Mouse (Mus musculus) forebrain, embryonic 10.5 days (tissue): Measurements from ENCODE around the gene Ccdc170. TPM values are rescaled to one million over a fixed set of nuclear protein-coding genes. Genes with fewer than 3 reads are reported as not detected.
"Not testable (repeated sequence)": the region's sequence is repeated elsewhere in the genome, so short reads cannot be mapped to it uniquely, and the experiment has no call there.

ENCODE experiments used
- DNase-seq: peaks from one replicate; pipeline ENCODE4 v3.0.0-alpha.2; 2017; ENCODE audit warnings: low spot score; ENCODE audit errors: extremely low spot score
- H3K27ac ChIP-seq: fragments of 300-500 bp; sonication (generic); 2 replicates; pipeline ENCODE4 v1.5.1; 2016; ENCODE audit warnings: mild to moderate bottlenecking
- H3K27me3 ChIP-seq: fragments of 300-500 bp; sonication (generic); 2 replicates; pipeline ENCODE4 v1.6.1; 2016; ENCODE audit warnings: mild to moderate bottlenecking; ENCODE audit not compliant: poor library complexity, severe bottlenecking
- H3K36me3 ChIP-seq: fragments of 300-500 bp; sonication (generic); replicated peaks from 2 replicates; pipeline ENCODE4 v1.6.1; 2016; ENCODE audit warnings: mild to moderate bottlenecking, moderate library complexity
- H3K4me1 ChIP-seq: fragments of 300-500 bp; sonication (generic); 2 replicates; pipeline ENCODE4 v1.6.1; 2016
- H3K4me3 ChIP-seq: fragments of 300-500 bp; sonication (generic); 2 replicates; pipeline ENCODE4 v1.5.1; 2016; ENCODE audit warnings: mild to moderate bottlenecking, moderate library complexity
- H3K9me3 ChIP-seq: fragments of 300-500 bp; sonication (generic); 2 replicates; pipeline ENCODE4 v1.6.1; 2016; ENCODE audit warnings: mild to moderate bottlenecking, moderate library complexity
- WGBS: fragments of 180-500 bp; shearing (Covaris S2); methylation state at CpG from one replicate; pipeline ENCODE4 v1.1.7; 2016; 5-methylcytosine and 5-hydroxymethylcytosine counted together
- polyA plus RNA-seq: library from polyadenylated mRNA; unstranded; fragments of >200 nt; fragmentation: Nextera tagmentation; extraction: Ambion mirVana; gene quantifications from 2 replicates; pipeline ENCODE4 v1.2.1, GENCODE M21; 2016

Gene Ccdc170
- polyA plus RNA-seq, result not detected in 2 replicates

GRCm38 (mm10) chr10:4482355-4482754 lies at the start of gene Ccdc170:
Gene Ccdc170 (plus strand): TSS chr10:4482502.
- peaks cover 9% of the 10 kb centered on the region for H3K4me1 ChIP-seq
- H3K4me3 ChIP-seq, result peak within 1 kb of the TSS; percentile 12; the same call in 1 of the 2 replicates
- H3K27me3 ChIP-seq, result no peaks in the 10 kb centered on the region
- 32% methylated on average over 11 of the region's 11 CpGs for WGBS
- no peak for DNase-seq
- peak within 1 kb of the TSS; percentile 65; the same call in 1 of the 2 replicates for H3K27ac ChIP-seq
- no peaks in the 10 kb centered on the region for H3K36me3 ChIP-seq
- H3K9me3 ChIP-seq, result no peaks in the 10 kb centered on the region

- WGBS, result 12% methylated on average over 19 of the region's 19 CpGs
Observed at GRCm38 (mm10) chr10:4432996-4433755, 49.1 kb upstream of the Ccdc170 start.

GRCm38 (mm10) chr10:4433871-4434270 lies 48.4 kb upstream of the Ccdc170 start:
- Histone ChIP-seq H3K36me3 (peaks cover 41% of the 10 kb centered on the region), H3K4me3 (peak overlapping the region; percentile 68; the same call in 1 of the 2 replicates), H3K4me1 (peaks cover 20% of the 10 kb centered on the region)
- 93% methylated on average over 2 of the region's 2 CpGs for WGBS
- DNase-seq, H3K27me3 ChIP-seq, H3K9me3 ChIP-seq, H3K27ac ChIP-seq: not testable (repeated sequence)

More at GRCm38 (mm10) chr10:4432996-4433755, 49.1 kb upstream of the Ccdc170 start:
- Histone ChIP-seq H3K4me3 (peak overlapping the region; percentile 68), H3K4me1 (peaks cover 20% of the 10 kb centered on the region), H3K27me3 (no peaks in the 10 kb centered on the region), H3K36me3 (peaks cover 40% of the 10 kb centered on the region), H3K27ac (peak overlapping the region; percentile 91), H3K9me3 (no peaks in the 10 kb centered on the region)
- no peak for DNase-seq

GRCm38 (mm10) chr10:4435416-4435815 lies 46.9 kb upstream of the Ccdc170 start:
- Histone ChIP-seq H3K9me3 (no peaks in the 10 kb centered on the region), H3K27me3 (no peaks in the 10 kb centered on the region), H3K4me3 (no peak overlapping the region), H3K36me3 (peaks cover 56% of the 10 kb centered on the region), H3K27ac (no peak overlapping the region), H3K4me1 (peaks cover 20% of the 10 kb centered on the region)
- DNase-seq, result no peak
- WGBS, result 84% methylated on average over 3 of the region's 3 CpGs

GRCm38 (mm10) chr10:4456409-4456808 lies 25.9 kb upstream of the Ccdc170 start:
- WGBS, result 83% methylated on average over 4 of the region's 4 CpGs

GRCm38 (mm10) chr10:4460201-4460600 lies 22.1 kb upstream of the Ccdc170 start:
- no peaks in the 10 kb centered on the region for H3K4me1 ChIP-seq
- H3K4me3 ChIP-seq, result no peak overlapping the region
- no peaks in the 10 kb centered on the region for H3K27me3 ChIP-seq
- 97% methylated on average over 2 of the region's 2 CpGs for WGBS
- peaks cover 9% of the 10 kb centered on the region for H3K36me3 ChIP-seq
- H3K9me3 ChIP-seq, result no peaks in the 10 kb centered on the region
- DNase-seq, result no peak
- no peak overlapping the region for H3K27ac ChIP-seq

More at GRCm38 (mm10) chr10:4456409-4456808, 25.9 kb upstream of the Ccdc170 start:
- peaks cover 43% of the 10 kb centered on the region for H3K36me3 ChIP-seq
- no peak overlapping the region for H3K27ac ChIP-seq
- no peak overlapping the region for H3K4me3 ChIP-seq
- DNase-seq, result no peak
- no peaks in the 10 kb centered on the region for H3K9me3 ChIP-seq
- H3K27me3 ChIP-seq, result no peaks in the 10 kb centered on the region
- no peaks in the 10 kb centered on the region for H3K4me1 ChIP-seq

GRCm38 (mm10) chr10:4465799-4466198 lies 16.5 kb upstream of the Ccdc170 start:
- DNase-seq, result no peak
- Histone ChIP-seq H3K27me3 (no peaks in the 10 kb centered on the region), H3K4me1 (no peaks in the 10 kb centered on the region), H3K9me3 (no peaks in the 10 kb centered on the region), H3K27ac (no peak overlapping the region), H3K4me3 (no peak overlapping the region), H3K36me3 (no peaks in the 10 kb centered on the region)
- 84% methylated on average over 7 of the region's 7 CpGs for WGBS

GRCm38 (mm10) chr10:4469406-4469805 lies 12.9 kb upstream of the Ccdc170 start:
- Histone ChIP-seq H3K9me3 (no peaks in the 10 kb centered on the region), H3K27me3 (no peaks in the 10 kb centered on the region), H3K36me3 (no peaks in the 10 kb centered on the region), H3K27ac (no peak overlapping the region), H3K4me1 (no peaks in the 10 kb centered on the region), H3K4me3 (no peak overlapping the region)
- DNase-seq, result no peak
- WGBS, result 83% methylated on average over 3 of the region's 3 CpGs

GRCm38 (mm10) chr10:4473591-4473993 lies 8.7 kb upstream of the Ccdc170 start:
- no peaks in the 10 kb centered on the region for H3K36me3 ChIP-seq
- 93% methylated on average over 11 of the region's 11 CpGs for WGBS
- DNase-seq, result no peak
- no peak overlapping the region for H3K27ac ChIP-seq
- no peaks in the 10 kb centered on the region for H3K9me3 ChIP-seq
- H3K4me1 ChIP-seq, result no peaks in the 10 kb centered on the region
- no peak overlapping the region for H3K4me3 ChIP-seq
- H3K27me3 ChIP-seq, result no peaks in the 10 kb centered on the region

GRCm38 (mm10) chr10:4475431-4475830 lies 6.9 kb upstream of the Ccdc170 start:
- H3K36me3 ChIP-seq, result no peaks in the 10 kb centered on the region
- no peak overlapping the region for H3K4me3 ChIP-seq
- H3K27ac ChIP-seq, result no peak overlapping the region
- H3K4me1 ChIP-seq, result no peaks in the 10 kb centered on the region
- H3K9me3 ChIP-seq, result no peaks in the 10 kb centered on the region
- WGBS, result 86% methylated on average over 3 of the region's 3 CpGs
- H3K27me3 ChIP-seq, result no peaks in the 10 kb centered on the region
- no peak for DNase-seq

GRCm38 (mm10) chr10:4476604-4477003 lies 5.7 kb upstream of the Ccdc170 start:
- H3K4me3 ChIP-seq, result no peak overlapping the region
- no peaks in the 10 kb centered on the region for H3K27me3 ChIP-seq
- no peaks in the 10 kb centered on the region for H3K36me3 ChIP-seq
- no peaks in the 10 kb centered on the region for H3K4me1 ChIP-seq
- WGBS, result 96% methylated on average over 5 of the region's 5 CpGs
- no peak overlapping the region for H3K27ac ChIP-seq
- H3K9me3 ChIP-seq, result no peaks in the 10 kb centered on the region
- DNase-seq, result no peak

- WGBS, result 89% methylated on average over 3 of the region's 3 CpGs
- H3K4me3 ChIP-seq, result no peak overlapping the region
- no peaks in the 10 kb centered on the region for H3K36me3 ChIP-seq
- H3K27ac ChIP-seq, result no peak overlapping the region
- peaks cover 9% of the 10 kb centered on the region for H3K4me1 ChIP-seq
- DNase-seq, result no peak
- no peaks in the 10 kb centered on the region for H3K27me3 ChIP-seq
- H3K9me3 ChIP-seq, result no peaks in the 10 kb centered on the region
Observed at GRCm38 (mm10) chr10:4480929-4481328, 1.4 kb upstream of the Ccdc170 start.

- no peak for DNase-seq
- Histone ChIP-seq H3K27me3 (no peaks in the 10 kb centered on the region), H3K27ac (no peak overlapping the region), H3K4me1 (peaks cover 9% of the 10 kb centered on the region), H3K4me3 (no peak overlapping the region), H3K36me3 (no peaks in the 10 kb centered on the region), H3K9me3 (no peaks in the 10 kb centered on the region)
- 89% methylated on average over 8 of the region's 8 CpGs for WGBS
Observed at GRCm38 (mm10) chr10:4481695-4482094, 607 bp upstream of the Ccdc170 start.
